Mouse (Mus musculus): Measurements from ENCODE around the gene Ppm1m. TPM values are rescaled to one million over a fixed set of nuclear protein-coding genes. Genes with fewer than 3 reads are reported as not detected.
"Not testable (repeated sequence)": the region's sequence is repeated elsewhere in the genome, so short reads cannot be mapped to it uniquely, and the experiment has no call there.

The Ppm1m gene
- total and polyA plus RNA-seq, 2 experiments from 2014 or later: 16.2 to 18.5 TPM

DNA sequence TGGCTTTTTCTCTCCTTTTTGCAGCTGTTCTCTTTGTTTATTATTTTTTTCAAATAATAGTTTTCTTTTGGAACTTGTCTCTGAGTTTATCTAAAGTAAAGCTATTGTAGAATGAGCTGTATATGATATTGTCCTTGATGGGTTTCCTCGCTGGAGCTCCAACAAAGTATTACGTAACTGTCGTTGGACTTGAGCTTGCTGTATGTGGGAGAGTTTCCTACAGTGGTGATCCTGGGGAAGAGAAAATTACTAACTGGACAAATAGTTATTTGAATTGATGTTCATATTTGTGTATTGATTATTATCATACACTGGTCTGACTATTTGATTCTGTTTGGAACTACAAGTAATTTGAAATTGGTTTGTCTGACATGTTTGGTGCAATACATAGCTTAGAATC, 27.0 kb downstream of the Ppm1m start:
- peaks cover 8% of the 10 kb centered on the region for H3K36me3 ChIP-seq (ENCODE audit: insufficient read depth, low read length)
- ATAC-seq (ENCODE audit: low FRiP score) (no peak), DNase-seq (ENCODE audit: low spot score) (no peak)
- H3K27me3 ChIP-seq (ENCODE audit: insufficient read depth, low read length): no peaks in the 10 kb centered on the region
- peak overlapping the region; percentile 72 for H3K4me2 ChIP-seq (ENCODE audit: low read depth, low read length, poor library complexity, severe bottlenecking)
- H3K9me3 ChIP-seq (ENCODE audit: low read length): no peaks in the 10 kb centered on the region
- whole genome bisulfite sequencing: 10% methylated on average over 3 of the region's 3 CpGs
- no peak for TF ChIP-seq CTCF (IDR thresholded peaks at IDR 0.05)
- peak overlapping the region; percentile 98 for H3K4me3 ChIP-seq (ENCODE audit: low read depth, low read length)
- H3K27ac ChIP-seq (ENCODE audit: low read depth, low read length): no peak overlapping the region
- H3K4me1 ChIP-seq (ENCODE audit: insufficient read depth, low read length): peaks cover 23% of the 10 kb centered on the region
- 0 out of 2 replicates have a peak overlapping the region, but pooled peaks have one; percentile 96 for H3K9ac ChIP-seq (replicated peaks; ENCODE audit: low read length, poor library complexity, severe bottlenecking)

DNA sequence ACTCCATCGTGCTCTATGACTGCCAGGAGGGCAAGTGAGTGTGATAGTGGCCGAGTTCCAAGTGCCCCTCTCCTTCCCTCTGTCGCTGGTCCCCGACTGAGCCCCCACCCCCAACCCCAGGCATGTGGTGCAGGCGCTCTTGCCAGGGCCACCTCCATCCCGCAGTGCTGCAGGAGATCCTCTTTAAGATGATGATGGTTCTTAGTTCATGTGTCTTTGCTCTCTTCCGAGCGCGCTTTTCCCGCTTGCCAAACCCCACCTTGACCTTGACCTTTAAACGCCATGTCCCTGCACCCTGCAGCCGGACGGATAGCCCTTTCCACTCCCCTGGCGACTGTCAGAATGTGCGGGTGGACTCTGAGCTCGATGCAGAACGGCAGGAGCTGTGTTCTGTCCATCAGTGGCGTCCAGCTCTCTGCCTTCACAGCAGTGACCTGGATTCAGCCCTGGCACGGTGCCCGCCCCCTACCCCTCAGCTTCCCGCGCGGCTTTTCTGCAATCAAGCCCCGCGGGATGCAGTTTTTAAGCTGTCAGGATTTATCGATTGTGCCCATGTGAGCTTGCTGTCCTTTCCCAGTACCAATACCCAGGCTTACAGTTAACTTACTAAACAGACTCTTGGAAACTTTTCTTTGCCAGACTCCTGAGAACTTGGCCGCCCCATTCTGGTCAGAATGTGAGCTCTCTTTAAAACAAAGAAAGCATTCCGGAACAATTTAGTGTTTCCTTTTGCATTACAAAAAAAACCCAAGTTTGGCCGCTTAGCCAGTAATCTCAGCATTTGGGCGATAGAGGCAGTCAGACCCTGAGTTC, 28.0 kb downstream of the Ppm1m start:
- H3K36me3 ChIP-seq (ENCODE audit: insufficient read depth, low read length): 0 out of 2 replicates have a peak, but pooled peaks cover 2% of the 10 kb centered on the region

DNA sequence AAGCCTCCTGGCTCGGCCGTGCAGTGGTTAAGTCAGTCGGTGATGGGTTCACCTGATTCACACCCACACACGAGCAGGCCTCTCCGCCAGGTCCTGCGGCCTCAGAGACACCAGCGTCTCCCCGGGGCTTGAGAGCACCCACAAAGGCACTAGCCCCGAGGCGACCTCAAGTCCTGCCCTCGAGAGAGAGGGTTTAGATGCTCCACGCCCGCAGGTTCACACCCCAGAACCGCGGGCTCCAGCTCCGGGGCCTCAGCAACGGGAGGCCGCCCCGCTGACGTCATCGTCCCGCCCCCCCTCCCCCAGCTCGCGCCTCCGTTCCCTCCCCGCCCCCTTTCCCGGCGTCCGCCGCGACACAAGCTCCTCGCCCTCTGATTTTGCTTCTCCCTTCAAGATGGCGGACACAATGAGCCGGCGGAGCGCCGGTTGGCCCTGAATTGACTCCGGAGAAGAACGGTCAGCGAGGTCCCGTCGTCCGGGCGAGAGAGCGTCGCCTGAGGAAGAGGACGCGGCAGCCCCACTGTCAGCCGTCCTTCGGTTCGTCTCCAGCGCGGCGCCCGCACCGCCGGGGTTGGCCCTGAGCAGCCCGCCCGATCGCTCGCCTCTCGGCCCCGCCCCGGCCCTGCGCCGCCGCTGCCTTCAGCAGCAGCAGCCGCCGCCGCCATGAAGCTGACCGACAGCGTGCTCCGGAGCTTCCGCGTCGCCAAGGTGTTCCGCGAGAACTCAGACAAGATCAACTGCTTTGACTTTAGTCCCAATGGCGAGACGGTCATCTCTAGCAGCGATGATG, 28.8 kb downstream of the Ppm1m start, which contains the start of gene Wdr82:
TSS of gene Wdr82 (plus strand) at position 373 of the 790 bp plus-strand sequence.
- H3K4me2 ChIP-seq (ENCODE audit: low read depth, low read length, poor library complexity, severe bottlenecking): peak within 1 kb of the TSS; percentile 72
- H3K9me3 ChIP-seq (ENCODE audit: low read length): no peaks in the 10 kb centered on the region
- H3K4me1 ChIP-seq (ENCODE audit: insufficient read depth, low read length): peaks cover 23% of the 10 kb centered on the region
- H3K9ac ChIP-seq (replicated peaks; ENCODE audit: low read length, poor library complexity, severe bottlenecking): peak within 1 kb of the TSS; percentile 96
- H3K36me3 ChIP-seq (ENCODE audit: insufficient read depth, low read length): no peaks in the 10 kb centered on the region
- DNase-seq (ENCODE audit: low spot score) (peak; percentile 91), ATAC-seq (ENCODE audit: low FRiP score) (peak; percentile 92)
- under 1% methylated on average over 77 of the region's 81 CpGs for WGBS
- TF ChIP-seq CTCF (IDR thresholded peaks at IDR 0.05): no peak
- peak within 1 kb of the TSS; percentile 98 for H3K27ac ChIP-seq (ENCODE audit: low read depth, low read length)
- no peaks in the 10 kb centered on the region for H3K27me3 ChIP-seq (ENCODE audit: insufficient read depth, low read length)
- H3K4me3 ChIP-seq (ENCODE audit: low read depth, low read length): peak within 1 kb of the TSS; percentile 98

More for the DNA sequence above, 28.0 kb downstream of the Ppm1m start:
- peak; percentile 58 for DNase-seq (ENCODE audit: low spot score)
- ATAC-seq (ENCODE audit: low FRiP score): peak; percentile 63; the same call in 1 of the 2 replicates
- Histone ChIP-seq H3K9ac (replicated peaks; ENCODE audit: low read length, poor library complexity, severe bottlenecking) (peak overlapping the region; percentile 96), H3K4me3 (ENCODE audit: low read depth, low read length) (peak overlapping the region; percentile 98), H3K27me3 (ENCODE audit: insufficient read depth, low read length) (no peaks in the 10 kb centered on the region), H3K9me3 (ENCODE audit: low read length) (no peaks in the 10 kb centered on the region), H3K27ac (ENCODE audit: low read depth, low read length) (peak overlapping the region; percentile 98), H3K4me2 (ENCODE audit: low read depth, low read length, poor library complexity, severe bottlenecking) (peak overlapping the region; percentile 72), H3K4me1 (ENCODE audit: insufficient read depth, low read length) (peaks cover 23% of the 10 kb centered on the region)
- no peak for TF ChIP-seq CTCF (IDR thresholded peaks at IDR 0.05)
- WGBS: under 1% methylated on average over 30 of the region's 30 CpGs

DNA sequence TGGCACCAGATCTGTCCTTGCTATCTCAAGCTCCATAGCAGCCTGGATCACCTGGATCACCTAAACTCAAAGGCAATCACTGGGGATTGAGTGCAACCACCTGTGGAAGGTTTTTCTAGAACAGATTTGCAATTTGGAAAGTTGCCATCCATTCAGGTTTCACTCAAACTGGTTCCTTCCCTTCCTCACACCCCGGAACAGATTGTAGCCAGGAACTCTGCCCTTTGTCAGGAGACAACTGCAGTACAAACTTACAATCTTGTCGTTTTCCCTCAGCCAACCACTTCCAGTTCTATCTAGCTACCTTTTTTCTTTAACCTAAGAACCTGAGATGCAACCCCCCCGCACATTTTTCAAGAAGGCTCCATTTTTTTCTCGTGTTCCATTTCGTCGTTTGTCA, 29.6 kb downstream of the Ppm1m start:
- TF ChIP-seq CTCF (IDR thresholded peaks at IDR 0.05): no peak
- peak overlapping the region; percentile 98 for H3K27ac ChIP-seq (ENCODE audit: low read depth, low read length)
- H3K4me1 ChIP-seq (ENCODE audit: insufficient read depth, low read length): peaks cover 20% of the 10 kb centered on the region
- DNase-seq (ENCODE audit: low spot score) (no peak), ATAC-seq (ENCODE audit: low FRiP score) (no peak)
- 43% methylated on average over 6 of the region's 6 CpGs for WGBS
- H3K27me3 ChIP-seq (ENCODE audit: insufficient read depth, low read length): no peaks in the 10 kb centered on the region
- H3K9me3 ChIP-seq (ENCODE audit: low read length): no peaks in the 10 kb centered on the region
- H3K9ac ChIP-seq (replicated peaks; ENCODE audit: low read length, poor library complexity, severe bottlenecking): peak overlapping the region; percentile 96; the same call in 1 of the 2 replicates
- H3K36me3 ChIP-seq (ENCODE audit: insufficient read depth, low read length): no peaks in the 10 kb centered on the region
- peak overlapping the region; percentile 72 for H3K4me2 ChIP-seq (ENCODE audit: low read depth, low read length, poor library complexity, severe bottlenecking)
- H3K4me3 ChIP-seq (ENCODE audit: low read depth, low read length): peak overlapping the region; percentile 98; the same call in 1 of the 2 replicates

DNA sequence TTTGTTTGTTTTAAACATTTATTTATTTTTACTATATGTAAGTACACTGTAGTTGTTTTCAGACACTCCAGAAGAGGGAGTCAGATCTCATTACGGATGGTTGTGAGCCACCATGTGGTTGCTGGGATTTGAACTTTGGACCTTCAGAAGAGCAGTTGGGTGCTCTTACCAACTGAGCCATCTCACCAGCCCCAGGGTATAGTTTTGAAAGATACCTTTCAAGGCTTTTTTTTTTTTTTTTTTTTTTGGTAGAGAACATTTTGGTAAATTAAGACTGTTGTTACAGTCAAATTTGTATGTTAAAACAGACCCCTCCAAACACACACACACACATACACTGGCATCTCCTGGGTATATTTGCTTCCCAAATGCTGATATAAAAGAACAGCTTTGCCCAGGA, 30.5 kb downstream of the Ppm1m start:
- H3K36me3 ChIP-seq (ENCODE audit: insufficient read depth, low read length); H3K27me3 ChIP-seq (ENCODE audit: insufficient read depth, low read length); H3K4me3 ChIP-seq (ENCODE audit: low read depth, low read length); ATAC-seq (ENCODE audit: low FRiP score); H3K9me3 ChIP-seq (ENCODE audit: low read length); H3K4me2 ChIP-seq (ENCODE audit: low read depth, low read length, poor library complexity, severe bottlenecking); H3K9ac ChIP-seq (replicated peaks; ENCODE audit: low read length, poor library complexity, severe bottlenecking); H3K27ac ChIP-seq (ENCODE audit: low read depth, low read length); DNase-seq (ENCODE audit: low spot score): not testable (repeated sequence)
- 63% methylated on average over 1 of the region's 1 CpGs for WGBS
- H3K4me1 ChIP-seq (ENCODE audit: insufficient read depth, low read length): peaks cover 12% of the 10 kb centered on the region
